Mouse (Mus musculus): ENCODE measurements around the gene Utp4. TPM values are rescaled to one million over a fixed set of nuclear protein-coding genes. Genes with fewer than 3 reads are reported as not detected.

The Utp4 gene
- polyA plus RNA-seq, 1 experiment from 2014 or later: 39.6 TPM

DNA sequence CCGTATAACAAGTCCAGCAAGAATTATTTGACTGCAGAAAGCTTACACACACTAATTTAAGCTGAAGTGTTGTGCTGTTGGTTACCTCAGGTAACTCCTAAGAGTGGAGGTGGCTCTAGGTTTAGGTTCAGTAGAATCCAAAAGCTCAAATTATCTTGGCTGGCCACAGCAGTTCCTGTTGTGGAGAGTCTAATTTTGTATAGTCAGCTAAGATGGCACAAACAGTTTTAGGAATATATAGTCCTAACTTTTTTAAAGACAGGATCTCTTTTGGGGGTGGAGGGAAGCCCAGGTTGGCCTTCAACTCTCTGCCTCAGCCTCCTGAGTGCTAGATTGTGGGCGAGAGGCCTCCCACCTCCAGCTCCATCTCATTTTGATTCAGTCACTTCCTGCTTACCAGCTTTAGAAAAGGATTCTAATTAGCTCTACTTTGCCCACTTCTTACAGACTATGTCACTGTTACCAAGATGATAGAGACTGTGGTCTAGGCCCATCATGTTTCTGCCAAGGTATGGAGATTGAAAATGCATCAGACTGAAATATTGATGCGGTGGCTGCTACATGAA is 55.3 kb downstream of the Utp4 start:
- H3K36me3 ChIP-seq (ENCODE audit: control insufficient read depth, insufficient read depth, low read length): no peaks in the 10 kb centered on the region
- H3K9me3 ChIP-seq (ENCODE audit: control insufficient read depth, low read length): no peaks in the 10 kb centered on the region
- WGBS: 79% methylated on average over 3 of the region's 3 CpGs
- no peaks in the 10 kb centered on the region for H3K27me3 ChIP-seq (ENCODE audit: control insufficient read depth, insufficient read depth, low read length)
- no peak overlapping the region for H3K9ac ChIP-seq (ENCODE audit: low read length)
- no peak overlapping the region for H3K4me3 ChIP-seq (ENCODE audit: control insufficient read depth in 1 of 2, insufficient read depth in 1 of 2, low read depth in 1 of 2, low read length in 2 of 2)
- no peak for ATAC-seq (ENCODE audit: insufficient number of reproducible peaks, insufficient read depth, low FRiP score, low read depth)
- H3K4me1 ChIP-seq (ENCODE audit: control insufficient read depth in 2 of 2, insufficient read depth in 2 of 2, low read length in 2 of 2): peaks cover 0 to 10% of the 10 kb centered on the region in 2 experiments; a peak in 1 of 4 replicates
- no peak overlapping the region for H3K4me2 ChIP-seq (ENCODE audit: low read length)
- H3K27ac ChIP-seq (replicated peaks in 1 of 2; ENCODE audit: control insufficient read depth in 1 of 2, insufficient read depth in 1 of 2, low read depth in 2 of 2, low read length in 2 of 2): no peak overlapping the region

DNA sequence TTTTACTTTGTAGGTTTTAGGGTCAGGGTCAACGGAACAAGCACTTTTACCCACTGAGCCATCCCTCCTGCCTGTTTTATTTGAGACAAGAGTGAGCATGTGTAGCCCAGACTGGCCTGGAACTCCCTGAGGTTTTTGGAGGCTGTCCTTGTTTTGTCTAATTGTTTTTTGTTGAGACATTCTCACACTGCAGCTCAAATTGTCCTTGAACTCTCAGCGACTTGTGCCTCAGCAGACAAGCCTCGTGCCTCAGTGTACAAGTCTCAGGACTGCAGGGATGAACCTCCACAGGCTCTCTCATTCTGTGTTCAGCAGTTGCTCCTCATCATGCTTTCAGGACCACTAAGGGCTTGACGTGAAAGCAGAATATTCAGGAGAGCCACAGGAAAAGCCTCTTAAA is 58.3 kb downstream of the Utp4 start:
- H3K9ac ChIP-seq (ENCODE audit: low read length): no peak overlapping the region
- H3K27ac ChIP-seq (replicated peaks in 1 of 2; ENCODE audit: control insufficient read depth in 1 of 2, insufficient read depth in 1 of 2, low read depth in 2 of 2, low read length in 2 of 2): no peak overlapping the region
- H3K27me3 ChIP-seq (ENCODE audit: control insufficient read depth, insufficient read depth, low read length): no peaks in the 10 kb centered on the region
- 66% methylated on average over 4 of the region's 4 CpGs for WGBS
- no peak overlapping the region for H3K4me3 ChIP-seq (ENCODE audit: control insufficient read depth in 1 of 2, insufficient read depth in 1 of 2, low read depth in 1 of 2, low read length in 2 of 2)
- H3K9me3 ChIP-seq (ENCODE audit: control insufficient read depth, low read length): no peaks in the 10 kb centered on the region
- H3K36me3 ChIP-seq (ENCODE audit: control insufficient read depth, insufficient read depth, low read length): no peaks in the 10 kb centered on the region
- no peaks in the 10 kb centered on the region for H3K4me1 ChIP-seq (ENCODE audit: control insufficient read depth in 2 of 2, insufficient read depth in 2 of 2, low read length in 2 of 2)
- no peak for ATAC-seq (ENCODE audit: insufficient number of reproducible peaks, insufficient read depth, low FRiP score, low read depth)
- H3K4me2 ChIP-seq (ENCODE audit: low read length): no peak overlapping the region

DNA sequence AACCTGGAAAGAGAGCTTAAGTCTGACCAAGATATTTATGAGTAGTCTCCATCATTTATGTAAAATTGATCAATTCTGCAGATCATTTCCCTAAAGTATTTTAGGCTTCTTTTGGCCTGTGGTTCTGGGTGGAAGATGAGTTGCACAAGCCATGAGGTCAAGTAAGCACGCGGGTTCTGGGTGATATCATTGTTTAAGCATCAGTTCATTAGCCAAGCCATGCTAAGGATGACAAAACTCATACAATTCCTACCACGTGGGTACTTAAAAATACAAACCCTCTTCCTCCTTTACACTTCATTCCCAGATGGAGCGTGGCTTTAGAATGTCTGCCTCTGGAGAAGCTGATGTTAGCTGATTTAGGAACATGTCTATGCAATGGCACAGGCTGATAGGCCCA is 60.1 kb downstream of the Utp4 start:
- no peak overlapping the region for H3K27ac ChIP-seq (replicated peaks in 1 of 2; ENCODE audit: control insufficient read depth in 1 of 2, insufficient read depth in 1 of 2, low read depth in 2 of 2, low read length in 2 of 2)
- H3K4me3 ChIP-seq (ENCODE audit: control insufficient read depth in 1 of 2, insufficient read depth in 1 of 2, low read depth in 1 of 2, low read length in 2 of 2): no peak overlapping the region
- H3K4me1 ChIP-seq (ENCODE audit: control insufficient read depth in 2 of 2, insufficient read depth in 2 of 2, low read length in 2 of 2): peaks cover 0 to 5% of the 10 kb centered on the region in 2 experiments; a peak in 2 of 4 replicates
- H3K27me3 ChIP-seq (ENCODE audit: control insufficient read depth, insufficient read depth, low read length): no peaks in the 10 kb centered on the region
- no peaks in the 10 kb centered on the region for H3K36me3 ChIP-seq (ENCODE audit: control insufficient read depth, insufficient read depth, low read length)
- H3K9me3 ChIP-seq (ENCODE audit: control insufficient read depth, low read length): no peaks in the 10 kb centered on the region
- H3K9ac ChIP-seq (ENCODE audit: low read length): no peak overlapping the region
- no peak overlapping the region for H3K4me2 ChIP-seq (ENCODE audit: low read length)
- no peak for ATAC-seq (ENCODE audit: insufficient number of reproducible peaks, insufficient read depth, low FRiP score, low read depth)
- WGBS: 69% methylated on average over 4 of the region's 4 CpGs

DNA sequence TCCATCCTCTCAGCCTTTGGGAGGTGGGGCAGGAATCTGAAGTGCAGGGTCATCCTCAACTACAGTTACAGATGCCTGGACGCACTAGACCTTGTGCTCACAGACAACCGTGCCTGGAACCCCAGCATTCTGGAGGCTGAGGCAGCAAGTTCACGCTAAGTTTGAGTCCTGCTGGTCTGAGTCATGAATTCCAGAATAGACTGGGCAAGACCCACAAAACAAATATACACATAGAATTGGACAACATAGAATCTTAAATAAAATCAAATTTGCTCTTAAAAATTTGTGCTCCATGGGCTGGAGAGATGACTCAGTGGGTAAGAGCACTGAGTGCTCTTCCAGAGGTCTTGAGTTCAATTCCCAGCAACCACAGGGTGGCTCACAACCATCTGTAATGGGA is 63.6 kb downstream of the Utp4 start:
- H3K27ac ChIP-seq (replicated peaks in 1 of 2; ENCODE audit: control insufficient read depth in 1 of 2, insufficient read depth in 1 of 2, low read depth in 2 of 2, low read length in 2 of 2): no peak overlapping the region
- 77% methylated on average over 3 of the region's 3 CpGs for WGBS

DNA sequence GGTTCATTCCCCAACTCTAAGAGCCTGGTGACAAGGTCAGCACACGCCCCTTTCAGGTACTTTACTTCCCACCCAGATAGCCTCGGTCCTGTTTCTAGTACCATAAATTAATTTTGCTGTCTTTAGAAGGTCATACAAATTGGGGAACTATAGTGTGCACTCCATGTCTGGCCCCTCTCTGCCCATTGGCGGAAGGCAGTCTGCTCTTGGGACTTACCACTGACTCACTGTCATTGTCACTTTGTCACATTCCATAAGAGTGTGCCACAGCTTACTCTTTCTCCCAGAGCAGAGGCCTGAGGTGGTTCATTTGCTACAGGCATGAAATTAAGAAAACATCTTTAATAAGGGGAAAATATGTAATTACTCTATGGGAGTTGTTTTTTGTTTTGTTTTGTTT is 64.8 kb downstream of the Utp4 start:
- no peak overlapping the region for H3K4me2 ChIP-seq (ENCODE audit: low read length)
- H3K4me3 ChIP-seq (ENCODE audit: control insufficient read depth in 1 of 2, insufficient read depth in 1 of 2, low read depth in 1 of 2, low read length in 2 of 2): no peak overlapping the region
- no peak overlapping the region for H3K27ac ChIP-seq (replicated peaks in 1 of 2; ENCODE audit: control insufficient read depth in 1 of 2, insufficient read depth in 1 of 2, low read depth in 2 of 2, low read length in 2 of 2)
- 47% methylated on average over 3 of the region's 3 CpGs for WGBS
- H3K4me1 ChIP-seq (ENCODE audit: control insufficient read depth in 2 of 2, insufficient read depth in 2 of 2, low read length in 2 of 2): peaks cover 0 to 5% of the 10 kb centered on the region in 2 experiments; a peak in 2 of 4 replicates
- no peaks in the 10 kb centered on the region for H3K27me3 ChIP-seq (ENCODE audit: control insufficient read depth, insufficient read depth, low read length)
- no peak overlapping the region for H3K9ac ChIP-seq (ENCODE audit: low read length)
- no peaks in the 10 kb centered on the region for H3K9me3 ChIP-seq (ENCODE audit: control insufficient read depth, low read length)
- H3K36me3 ChIP-seq (ENCODE audit: control insufficient read depth, insufficient read depth, low read length): no peaks in the 10 kb centered on the region
- no peak for ATAC-seq (ENCODE audit: insufficient number of reproducible peaks, insufficient read depth, low FRiP score, low read depth)

More for the DNA sequence above, 63.6 kb downstream of the Utp4 start:
- Histone ChIP-seq H3K9ac (ENCODE audit: low read length) (no peak overlapping the region), H3K9me3 (ENCODE audit: control insufficient read depth, low read length) (no peaks in the 10 kb centered on the region), H3K4me1 (ENCODE audit: control insufficient read depth in 2 of 2, insufficient read depth in 2 of 2, low read length in 2 of 2) (peaks cover 0 to 5% of the 10 kb centered on the region in 2 experiments; a peak in 2 of 4 replicates), H3K36me3 (ENCODE audit: control insufficient read depth, insufficient read depth, low read length) (no peaks in the 10 kb centered on the region), H3K27me3 (ENCODE audit: control insufficient read depth, insufficient read depth, low read length) (no peaks in the 10 kb centered on the region), H3K4me3 (ENCODE audit: control insufficient read depth in 1 of 2, insufficient read depth in 1 of 2, low read depth in 1 of 2, low read length in 2 of 2) (no peak overlapping the region), H3K4me2 (ENCODE audit: low read length) (no peak overlapping the region)
- no peak for ATAC-seq (ENCODE audit: insufficient number of reproducible peaks, insufficient read depth, low FRiP score, low read depth)

DNA sequence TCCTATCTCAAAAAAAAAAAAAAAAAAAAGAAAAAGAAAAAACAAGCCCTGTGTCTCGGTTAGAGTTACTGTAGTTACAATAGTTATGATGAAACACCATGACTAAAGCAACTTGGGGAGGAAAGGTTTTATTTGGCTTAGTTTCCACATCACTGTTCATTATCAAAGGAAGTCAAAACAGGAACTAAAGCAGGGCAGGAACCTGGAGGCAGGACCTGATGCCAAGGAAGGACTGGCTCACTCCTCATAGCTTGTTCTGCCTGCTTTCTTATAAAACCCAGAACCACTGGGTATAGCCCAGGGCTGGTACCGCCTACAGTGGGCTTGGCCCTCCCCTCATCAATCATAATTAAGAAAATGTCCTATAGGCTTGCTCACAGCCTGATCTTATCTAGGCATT is 66.2 kb downstream of the Utp4 start:
- no peak for ATAC-seq (ENCODE audit: insufficient number of reproducible peaks, insufficient read depth, low FRiP score, low read depth)
- H3K4me2 ChIP-seq (ENCODE audit: low read length): no peak overlapping the region
- H3K36me3 ChIP-seq (ENCODE audit: control insufficient read depth, insufficient read depth, low read length): no peaks in the 10 kb centered on the region
- H3K27me3 ChIP-seq (ENCODE audit: control insufficient read depth, insufficient read depth, low read length): no peaks in the 10 kb centered on the region
- no peaks in the 10 kb centered on the region for H3K9me3 ChIP-seq (ENCODE audit: control insufficient read depth, low read length)
- H3K4me3 ChIP-seq (ENCODE audit: control insufficient read depth in 1 of 2, insufficient read depth in 1 of 2, low read depth in 1 of 2, low read length in 2 of 2): no peak overlapping the region
- H3K4me1 ChIP-seq (ENCODE audit: control insufficient read depth in 2 of 2, insufficient read depth in 2 of 2, low read length in 2 of 2): peaks cover 0 to 5% of the 10 kb centered on the region in 2 experiments; a peak in 2 of 4 replicates
- H3K27ac ChIP-seq (replicated peaks in 1 of 2; ENCODE audit: control insufficient read depth in 1 of 2, insufficient read depth in 1 of 2, low read depth in 2 of 2, low read length in 2 of 2): no peak overlapping the region; a peak in 1 of 4 replicates
- H3K9ac ChIP-seq (ENCODE audit: low read length): no peak overlapping the region
- 75% methylated on average over 2 of the region's 2 CpGs for WGBS

DNA sequence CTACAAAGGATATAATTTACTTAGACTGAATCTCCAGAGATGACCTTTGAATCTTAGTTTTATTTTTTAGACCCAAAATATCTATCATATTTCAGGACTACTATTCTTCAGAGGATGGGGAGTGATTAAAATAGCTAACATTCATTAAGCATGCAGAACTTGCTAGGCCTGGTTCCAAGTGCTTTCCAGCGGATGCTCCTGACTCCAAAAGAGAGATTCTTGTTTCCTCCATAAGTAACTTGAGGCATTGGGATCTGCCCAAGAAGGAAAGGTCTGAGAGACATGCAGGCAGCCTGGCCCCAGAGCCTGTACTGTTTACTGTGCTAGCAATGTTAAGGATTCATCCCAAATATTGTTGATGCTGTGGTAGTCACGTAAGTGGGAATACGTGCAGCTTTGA is 68.9 kb downstream of the Utp4 start:
- no peak for ATAC-seq (ENCODE audit: insufficient number of reproducible peaks, insufficient read depth, low FRiP score, low read depth)

DNA sequence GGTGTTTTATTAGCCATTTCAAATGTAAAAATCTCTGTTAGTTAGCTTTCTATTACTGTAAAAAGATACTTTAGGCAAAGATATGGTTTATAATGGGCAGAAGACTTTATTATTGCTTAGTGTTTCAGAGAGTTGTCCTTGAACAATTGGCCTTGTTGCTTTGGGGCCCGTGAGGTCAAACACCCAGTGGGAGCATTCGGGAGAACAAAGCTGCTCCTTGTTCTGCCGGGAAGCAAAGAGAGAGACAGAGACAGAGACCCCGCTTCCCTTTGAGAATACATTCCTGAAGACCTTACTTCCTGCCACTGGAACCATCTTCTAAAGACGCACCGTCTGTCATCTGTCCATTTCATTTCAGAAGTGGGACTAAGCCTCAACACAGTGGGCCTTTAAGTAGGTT is 69.9 kb downstream of the Utp4 start:
- WGBS: 72% methylated on average over 6 of the region's 6 CpGs
- no peaks in the 10 kb centered on the region for H3K27me3 ChIP-seq (ENCODE audit: control insufficient read depth, insufficient read depth, low read length)
- H3K27ac ChIP-seq (replicated peaks in 1 of 2; ENCODE audit: control insufficient read depth in 1 of 2, insufficient read depth in 1 of 2, low read depth in 2 of 2, low read length in 2 of 2): no peak overlapping the region
- ATAC-seq (ENCODE audit: insufficient number of reproducible peaks, insufficient read depth, low FRiP score, low read depth): no peak
- no peak overlapping the region for H3K9ac ChIP-seq (ENCODE audit: low read length)
- no peak overlapping the region for H3K4me2 ChIP-seq (ENCODE audit: low read length)
- no peak overlapping the region for H3K4me3 ChIP-seq (ENCODE audit: control insufficient read depth in 1 of 2, insufficient read depth in 1 of 2, low read depth in 1 of 2, low read length in 2 of 2)
- H3K36me3 ChIP-seq (ENCODE audit: control insufficient read depth, insufficient read depth, low read length): no peaks in the 10 kb centered on the region
- H3K4me1 ChIP-seq (ENCODE audit: control insufficient read depth in 2 of 2, insufficient read depth in 2 of 2, low read length in 2 of 2): peaks cover 0 to under 1% of the 10 kb centered on the region in 2 experiments; a peak in 1 of 4 replicates
- no peaks in the 10 kb centered on the region for H3K9me3 ChIP-seq (ENCODE audit: control insufficient read depth, low read length)

More for the DNA sequence above, 68.9 kb downstream of the Utp4 start:
- H3K4me1 ChIP-seq (ENCODE audit: control insufficient read depth in 2 of 2, insufficient read depth in 2 of 2, low read length in 2 of 2): peaks cover 0 to 5% of the 10 kb centered on the region in 2 experiments; a peak in 2 of 4 replicates
- no peaks in the 10 kb centered on the region for H3K27me3 ChIP-seq (ENCODE audit: control insufficient read depth, insufficient read depth, low read length)
- 78% methylated on average over 3 of the region's 3 CpGs for WGBS
- H3K27ac ChIP-seq (replicated peaks in 1 of 2; ENCODE audit: control insufficient read depth in 1 of 2, insufficient read depth in 1 of 2, low read depth in 2 of 2, low read length in 2 of 2): no peak overlapping the region; a peak in 1 of 4 replicates
- no peaks in the 10 kb centered on the region for H3K9me3 ChIP-seq (ENCODE audit: control insufficient read depth, low read length)
- H3K4me3 ChIP-seq (ENCODE audit: control insufficient read depth in 1 of 2, insufficient read depth in 1 of 2, low read depth in 1 of 2, low read length in 2 of 2): no peak overlapping the region
- H3K4me2 ChIP-seq (ENCODE audit: low read length): no peak overlapping the region
- H3K36me3 ChIP-seq (ENCODE audit: control insufficient read depth, insufficient read depth, low read length): no peaks in the 10 kb centered on the region
- H3K9ac ChIP-seq (ENCODE audit: low read length): no peak overlapping the region
